Mouse (Mus musculus): Measurements from ENCODE around the gene Phf14.
"Not testable (repeated sequence)": the region's sequence is repeated elsewhere in the genome, so short reads cannot be mapped to it uniquely, and the experiment has no call there.

The Phf14 gene

GRCm38 (mm10) chr6:11907269-11908032 lies at the start of gene Phf14, which contains the start of gene Ndufa4:
Phf14 (plus strand) TSS chr6:11907809.
Ndufa4 (minus strand) TSS chr6:11907497.
- DNase-seq, result peak; percentile 95

- DNase-seq, result not testable (repeated sequence)
Observed at GRCm38 (mm10) chr6:11875364-11875763, 32.2 kb upstream of the Phf14 start.

- DNase-seq, result no peak
Observed at GRCm38 (mm10) chr6:11900809-11901310, 6.7 kb upstream of the Phf14 start.

- DNase-seq, result no peak
Observed at GRCm38 (mm10) chr6:11906890-11907268, 730 bp upstream of the Phf14 start.

- DNase-seq, result no peak
Observed at GRCm38 (mm10) chr6:11908170-11908569, 561 bp downstream of the Phf14 start.

GRCm38 (mm10) chr6:11925496-11926041 lies 18.0 kb downstream of the Phf14 start:
- peak; percentile 93 for DNase-seq

GRCm38 (mm10) chr6:11926082-11926595 lies 18.5 kb downstream of the Phf14 start:
- DNase-seq, result peak; percentile 69

- DNase-seq, result no peak
Observed at GRCm38 (mm10) chr6:11927485-11927884, 19.9 kb downstream of the Phf14 start.

- no peak for DNase-seq
Observed at GRCm38 (mm10) chr6:11933403-11933802, 25.8 kb downstream of the Phf14 start.

GRCm38 (mm10) chr6:11940895-11941294 lies 33.3 kb downstream of the Phf14 start:
- DNase-seq, result no peak

- no peak for DNase-seq
Observed at GRCm38 (mm10) chr6:11942089-11942488, 34.5 kb downstream of the Phf14 start.

GRCm38 (mm10) chr6:11948100-11948499 lies 40.5 kb downstream of the Phf14 start:
- no peak for DNase-seq

DNA sequence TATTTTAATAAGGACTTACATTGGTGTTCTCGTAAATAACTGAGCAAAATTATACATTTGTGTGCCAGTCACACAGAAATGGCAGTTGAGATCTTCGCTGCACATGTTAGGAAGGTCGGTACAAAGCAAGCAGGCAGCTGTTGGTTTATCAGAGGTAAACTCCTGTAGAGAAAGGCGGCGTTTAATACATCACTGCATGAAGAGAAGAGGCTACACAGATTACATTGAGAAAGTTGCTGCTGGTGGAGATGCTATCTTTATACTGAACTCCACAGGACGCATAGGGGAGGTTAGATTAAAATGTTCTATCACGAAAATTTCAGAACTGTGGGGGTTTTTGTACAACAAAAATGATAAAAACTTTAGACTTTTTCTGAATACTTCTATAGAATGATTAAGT lies 52.6 kb downstream of the Phf14 start:
- no peak for DNase-seq

DNA sequence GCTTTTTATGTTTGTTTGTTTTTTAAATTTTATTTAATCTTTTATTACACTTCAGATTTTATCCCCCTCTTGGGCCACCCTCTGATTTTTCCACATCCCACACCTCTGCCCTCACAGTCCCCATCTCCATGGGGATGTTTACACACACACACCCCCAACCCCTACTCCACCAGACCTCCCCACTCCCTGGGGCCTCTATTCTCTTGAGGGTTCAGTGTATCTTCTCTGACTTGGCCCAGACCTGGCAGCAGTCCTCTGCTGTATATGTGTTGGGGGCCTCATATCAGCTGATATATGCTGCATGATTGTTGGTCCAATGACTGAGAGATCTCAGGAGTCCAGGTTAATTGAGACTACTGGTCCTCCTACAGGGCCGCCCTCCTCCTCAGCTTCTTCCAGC lies 86.2 kb downstream of the Phf14 start:
- DNase-seq, result no peak

- no peak for DNase-seq
Observed at GRCm38 (mm10) chr6:11998576-11998975, 91.0 kb downstream of the Phf14 start.

DNA sequence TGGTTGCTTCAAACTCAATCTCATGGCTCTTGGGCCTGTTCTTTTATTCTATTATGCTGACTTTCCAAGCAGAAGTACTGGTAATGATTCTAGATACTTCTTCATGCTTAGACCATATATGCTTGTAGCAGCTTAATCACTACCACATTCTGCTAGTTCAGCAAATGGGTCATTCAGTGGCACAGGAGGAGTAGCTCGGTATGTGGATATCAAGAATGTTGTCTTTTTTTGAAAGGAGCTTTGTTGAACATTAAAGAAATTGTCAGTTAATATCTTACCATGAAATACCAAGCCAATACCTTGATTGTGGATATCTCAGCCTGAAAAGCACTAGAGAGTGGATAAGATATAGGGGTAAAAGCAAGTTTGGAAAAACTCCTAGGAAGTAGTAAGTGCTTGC lies 91.9 kb downstream of the Phf14 start:
- DNase-seq, result no peak

DNA sequence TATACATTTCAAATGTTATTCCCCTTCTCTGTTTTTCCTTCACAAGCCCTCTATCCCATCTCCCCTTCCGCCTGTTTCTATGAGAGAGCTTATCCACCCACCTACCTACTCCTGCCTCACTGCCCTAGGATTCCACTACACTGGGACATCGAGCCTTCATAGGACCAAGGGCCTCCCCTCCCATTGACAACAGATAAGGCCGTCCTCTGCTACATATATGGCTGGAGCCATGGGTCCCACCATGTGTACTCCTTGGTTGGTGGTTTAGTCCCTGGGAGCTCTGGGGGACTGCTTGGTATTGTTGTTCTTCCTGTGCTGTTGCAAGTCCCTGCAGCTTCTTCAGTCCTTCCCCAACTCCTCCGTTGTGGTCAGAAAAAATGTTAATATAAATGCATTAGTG lies 97.8 kb downstream of the Phf14 start:
- DNase-seq, result no peak

DNA sequence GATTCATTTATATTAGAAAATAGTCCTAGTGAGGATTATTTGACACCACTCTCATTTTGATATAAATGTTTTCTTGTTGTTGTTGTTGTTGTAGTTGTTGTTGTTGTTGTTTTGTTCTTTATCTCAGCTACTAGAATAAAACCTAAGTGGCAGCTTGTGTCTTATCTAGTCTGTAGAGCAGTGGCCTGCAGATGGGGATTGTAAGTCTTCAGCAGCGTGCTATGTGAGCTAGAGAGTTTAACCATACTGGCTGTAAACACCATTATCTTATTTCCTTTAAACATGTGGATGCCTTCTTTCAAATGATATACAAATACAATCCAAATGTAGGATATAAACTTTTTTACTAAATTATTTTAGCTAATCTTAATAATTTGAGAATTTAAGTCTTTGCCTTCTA lies 98.4 kb downstream of the Phf14 start:
- no peak for DNase-seq

DNA sequence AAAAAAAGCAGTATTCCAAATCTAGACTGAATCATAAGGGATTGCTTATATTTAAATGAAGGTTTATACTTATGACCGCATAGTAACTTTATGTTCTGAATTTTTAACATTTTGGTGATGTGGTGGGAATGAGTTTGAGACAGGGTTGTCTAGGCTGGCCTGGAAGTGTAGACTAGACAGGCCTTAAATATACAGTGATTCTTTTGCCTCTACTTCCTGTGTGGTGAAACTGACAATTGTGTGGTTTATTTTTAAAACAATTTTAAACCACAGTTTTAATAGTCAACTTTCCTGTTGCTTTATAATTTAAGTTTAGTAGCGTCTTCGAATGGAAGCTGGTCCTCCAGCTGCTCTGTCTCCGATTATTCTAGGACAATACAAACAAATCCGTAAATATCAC lies 104.5 kb downstream of the Phf14 start:
- no peak for DNase-seq

GRCm38 (mm10) chr6:12014035-12014434 lies 106.4 kb downstream of the Phf14 start:
- DNase-seq, result no peak

DNA sequence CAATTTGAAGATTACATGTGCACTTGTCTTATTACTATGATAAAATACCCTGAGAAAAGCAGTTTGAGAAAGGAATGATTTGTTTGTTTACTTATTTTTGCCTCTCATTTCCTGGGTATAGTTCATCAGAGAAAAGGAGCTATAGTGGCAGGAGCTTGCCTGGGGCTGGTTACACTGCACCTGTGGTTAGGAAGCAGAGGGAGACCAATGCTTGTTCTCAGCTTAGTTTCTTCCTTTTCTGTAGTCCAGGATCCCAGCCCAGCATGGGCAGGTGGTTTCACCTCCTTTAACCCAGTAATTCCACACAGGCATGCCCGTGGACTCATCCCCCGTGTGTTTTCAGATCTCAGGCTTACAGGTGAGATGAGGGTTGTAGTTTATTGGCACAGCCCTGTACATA lies 107.1 kb downstream of the Phf14 start:
- no peak for DNase-seq

DNA sequence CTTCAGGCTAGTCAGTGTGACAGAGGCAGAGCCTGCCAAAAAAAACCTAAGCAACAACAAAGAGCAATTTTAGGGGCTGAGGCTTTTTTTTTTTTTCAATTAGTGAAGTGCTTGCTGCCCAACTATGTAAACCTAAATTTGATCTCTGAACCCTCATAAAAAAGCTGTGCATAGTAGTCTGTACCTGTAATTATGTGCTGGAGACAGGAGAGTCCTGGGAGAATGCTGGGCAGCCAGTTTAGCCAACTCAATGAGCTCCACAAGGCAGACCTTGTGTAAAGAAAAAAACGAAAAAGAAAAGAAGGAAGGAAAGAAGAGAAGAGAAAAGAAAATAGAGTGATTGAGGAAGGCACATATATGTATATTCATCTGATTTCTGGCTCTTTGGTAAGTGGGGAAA lies 112.1 kb downstream of the Phf14 start:
- no peak for DNase-seq

GRCm38 (mm10) chr6:12020156-12020555 lies 112.5 kb downstream of the Phf14 start:
- DNase-seq, result no peak

- DNase-seq, result no peak
Observed at GRCm38 (mm10) chr6:12020738-12021137, 113.1 kb downstream of the Phf14 start.
